Mouse (Mus musculus) liver, embryonic 16.5 days (tissue): Measurements from ENCODE around the gene Erich6b. TPM values are rescaled to one million over a fixed set of nuclear protein-coding genes. Genes with fewer than 3 reads are reported as not detected.

Experiments used
- ATAC-seq: fragments of 200-750 bp; cut with Nextera tagmentation; 2 replicates; pipeline ENCODE4 v1.8.0; 2017; ENCODE audit warnings: low read depth, mild to moderate bottlenecking, moderate number of reproducible peaks, moderate library complexity
- H3K27ac ChIP-seq: fragments of 300-500 bp; sonication (generic); 2 replicates; pipeline ENCODE4 v1.5.1; 2014; ENCODE audit warnings: mild to moderate bottlenecking, low read length
- H3K27me3 ChIP-seq: fragments of 300-500 bp; sonication (generic); 2 replicates; pipeline ENCODE4 v1.6.1; 2014; ENCODE audit warnings: low read depth, low read length, mixed read lengths; ENCODE audit not compliant: control insufficient read depth, insufficient read depth
- H3K36me3 ChIP-seq: fragments of 300-500 bp; sonication (generic); 2 replicates; pipeline ENCODE4 v1.6.1; 2014; ENCODE audit warnings: mild to moderate bottlenecking; ENCODE audit not compliant: control insufficient read depth, insufficient read depth
- H3K4me1 ChIP-seq: fragments of 300-500 bp; sonication (generic); 2 replicates; pipeline ENCODE4 v1.6.1; 2014; ENCODE audit warnings: low read depth, low read length, mixed read lengths; ENCODE audit not compliant: control insufficient read depth
- H3K4me2 ChIP-seq: fragments of 300-500 bp; sonication (generic); 2 replicates; pipeline ENCODE4 v1.6.1; 2014; ENCODE audit warnings: low read depth, low read length, mixed read lengths
- H3K4me3 ChIP-seq: fragments of 300-500 bp; sonication (generic); 2 replicates; pipeline ENCODE4 v1.5.1; 2014; ENCODE audit warnings: low read depth, mild to moderate bottlenecking, low read length
- H3K9ac ChIP-seq: fragments of 300-500 bp; sonication (generic); 2 replicates; pipeline ENCODE4 v1.6.1; 2014; ENCODE audit warnings: low read depth, low read length
- H3K9me3 ChIP-seq: fragments of 300-500 bp; sonication (generic); replicated peaks from 2 replicates; pipeline ENCODE4 v1.6.1; 2016; ENCODE audit warnings: low read length; ENCODE audit not compliant: control insufficient read depth
- WGBS: fragments of 180-500 bp; shearing (Covaris S2); extraction: QIAGEN DNeasy Blood & Tissue Kit; methylation state at CpG from one replicate; pipeline ENCODE4 v1.1.7; 2014; ENCODE audit not compliant: insufficient replicate concordance; 5-methylcytosine and 5-hydroxymethylcytosine counted together
- polyA plus RNA-seq: library from polyadenylated mRNA; unstranded; fragments of >200 nt; fragmentation: Nextera tagmentation; extraction: Ambion mirVana; gene quantifications from 2 replicates; pipeline ENCODE4 v1.2.1, GENCODE M21; 2015

Erich6b gene
- polyA plus RNA-seq, 1 experiment from 2014 or later = not detected

- H3K9ac ChIP-seq = no peak overlapping the region
- ATAC-seq = no peak
- H3K4me2 ChIP-seq = no peak overlapping the region
- H3K4me1 ChIP-seq = no peaks in the 10 kb centered on the region
- H3K4me3 ChIP-seq = no peak overlapping the region
- no peaks in the 10 kb centered on the region for H3K27me3 ChIP-seq
- WGBS = 61% methylated on average over 2 of the region's 2 CpGs
- H3K27ac ChIP-seq = no peak overlapping the region
- H3K9me3 ChIP-seq = no peaks in the 10 kb centered on the region
- H3K36me3 ChIP-seq = no peaks in the 10 kb centered on the region
Measured at GRCm38 (mm10) chr14:75640846-75641245, 1.2 kb upstream of the Erich6b start.

GRCm38 (mm10) chr14:75641369-75641768 is 690 bp upstream of the Erich6b start:
- no peak for ATAC-seq
- no peak overlapping the region for H3K4me3 ChIP-seq
- no peak overlapping the region for H3K4me2 ChIP-seq
- H3K9me3 ChIP-seq = no peaks in the 10 kb centered on the region
- H3K27ac ChIP-seq = no peak overlapping the region
- no peaks in the 10 kb centered on the region for H3K27me3 ChIP-seq
- H3K9ac ChIP-seq = no peak overlapping the region
- no peaks in the 10 kb centered on the region for H3K36me3 ChIP-seq
- WGBS = 59% methylated on average over 6 of the region's 6 CpGs
- no peaks in the 10 kb centered on the region for H3K4me1 ChIP-seq

GRCm38 (mm10) chr14:75645461-75645860 is 3.4 kb downstream of the Erich6b start:
- H3K36me3 ChIP-seq = no peaks in the 10 kb centered on the region
- H3K9ac ChIP-seq = no peak overlapping the region
- no peaks in the 10 kb centered on the region for H3K9me3 ChIP-seq
- ATAC-seq = no peak
- no peak overlapping the region for H3K4me2 ChIP-seq
- no peaks in the 10 kb centered on the region for H3K4me1 ChIP-seq
- H3K27me3 ChIP-seq = no peaks in the 10 kb centered on the region
- 69% methylated on average over 7 of the region's 7 CpGs for WGBS
- H3K4me3 ChIP-seq = no peak overlapping the region
- H3K27ac ChIP-seq = no peak overlapping the region

DNA sequence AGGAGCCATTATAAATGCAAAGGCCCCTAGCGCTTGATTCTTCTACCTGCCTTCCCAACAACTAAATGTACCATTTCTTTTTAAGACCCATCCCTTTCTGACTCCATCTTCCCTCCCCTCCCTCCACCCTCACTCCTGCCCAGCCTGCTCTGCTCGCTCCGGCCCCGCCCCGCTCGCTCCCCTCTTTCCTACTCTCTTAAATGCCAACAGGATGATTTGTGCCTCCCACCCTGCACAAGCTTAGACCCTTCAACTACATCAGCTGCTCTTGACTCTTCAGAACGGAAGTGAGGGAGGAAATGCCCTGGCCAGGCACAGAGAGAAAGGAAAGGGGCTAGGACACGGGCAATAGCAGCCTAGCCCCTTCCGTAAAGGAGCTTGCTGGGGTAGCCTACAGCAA is 4.0 kb downstream of the Erich6b start:
- Histone ChIP-seq H3K27me3 (no peaks in the 10 kb centered on the region), H3K27ac (no peak overlapping the region), H3K9ac (no peak overlapping the region), H3K36me3 (no peaks in the 10 kb centered on the region), H3K9me3 (no peaks in the 10 kb centered on the region), H3K4me3 (no peak overlapping the region), H3K4me2 (no peak overlapping the region), H3K4me1 (no peaks in the 10 kb centered on the region)
- ATAC-seq = no peak
- 36% methylated on average over 9 of the region's 9 CpGs for WGBS

DNA sequence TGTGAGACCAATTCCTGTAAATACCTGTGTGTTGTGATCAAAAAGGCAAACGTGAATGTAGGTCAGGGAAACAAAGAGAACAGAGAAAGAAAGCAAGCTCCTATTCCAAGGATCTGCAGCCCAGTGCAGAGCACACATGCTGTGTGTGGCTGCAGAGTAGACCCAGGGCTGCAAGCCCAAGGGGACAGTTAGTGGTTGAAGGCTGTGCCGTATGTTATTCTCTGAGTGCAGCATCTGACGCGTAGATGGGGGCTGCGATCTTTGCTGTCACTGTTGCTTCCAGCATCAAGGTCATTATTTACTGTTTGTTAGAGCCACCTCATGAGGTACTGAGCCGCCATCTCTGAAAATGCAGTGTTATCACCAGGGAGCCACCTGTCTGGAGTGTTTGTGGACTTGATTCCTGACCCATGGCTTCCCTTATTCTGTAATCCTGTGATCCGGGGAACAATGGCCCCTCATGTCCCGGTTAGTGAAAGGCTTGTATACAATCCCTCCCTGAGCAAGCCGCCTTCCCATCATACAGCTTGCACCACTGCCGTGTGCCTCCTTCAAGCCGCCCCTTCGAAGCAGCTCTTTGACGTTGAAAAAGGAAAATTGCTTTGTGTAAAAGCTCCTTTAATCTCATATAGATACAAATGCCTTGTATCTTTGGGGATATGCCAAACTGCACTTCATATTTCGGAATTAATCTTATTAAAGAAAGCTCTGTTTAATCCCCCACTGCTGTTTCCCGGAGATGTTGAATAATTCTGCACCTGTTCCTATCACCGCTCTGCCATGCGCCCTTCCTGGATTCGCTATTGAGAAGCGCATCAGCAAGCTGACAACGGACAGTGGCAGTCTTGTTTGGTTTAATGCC is 5.1 kb downstream of the Erich6b start:
- ATAC-seq = no peak
- H3K4me2 ChIP-seq = no peak overlapping the region
- H3K27ac ChIP-seq = no peak overlapping the region
- H3K9ac ChIP-seq = no peak overlapping the region
- no peaks in the 10 kb centered on the region for H3K27me3 ChIP-seq
- no peaks in the 10 kb centered on the region for H3K36me3 ChIP-seq
- H3K4me3 ChIP-seq = no peak overlapping the region
- H3K9me3 ChIP-seq = no peaks in the 10 kb centered on the region
- 67% methylated on average over 20 of the region's 20 CpGs for WGBS
- H3K4me1 ChIP-seq = no peaks in the 10 kb centered on the region

DNA sequence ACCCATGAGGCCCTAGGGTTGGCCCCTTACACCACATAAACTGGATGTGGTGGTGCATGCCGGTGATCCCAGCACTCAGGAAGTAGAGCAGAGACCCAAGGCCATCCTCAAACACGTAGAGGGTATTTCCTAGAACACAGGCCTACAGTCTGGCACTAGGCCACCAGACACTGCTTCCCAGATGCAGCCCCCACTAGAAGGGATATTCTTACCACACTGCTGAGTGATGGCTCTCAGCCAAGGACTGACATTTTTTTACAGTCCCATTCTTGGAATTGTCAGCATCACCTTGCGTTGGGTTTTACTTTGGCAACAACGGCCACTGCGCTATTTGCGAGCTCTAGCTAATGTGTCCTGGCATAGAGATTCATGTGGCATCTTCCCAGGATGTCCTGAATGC is 18.9 kb downstream of the Erich6b start:
- no peaks in the 10 kb centered on the region for H3K27me3 ChIP-seq
- no peak overlapping the region for H3K4me3 ChIP-seq
- no peaks in the 10 kb centered on the region for H3K4me1 ChIP-seq
- H3K36me3 ChIP-seq = no peaks in the 10 kb centered on the region
- no peak for ATAC-seq
- H3K9me3 ChIP-seq = no peaks in the 10 kb centered on the region
- 76% methylated on average over 6 of the region's 6 CpGs for WGBS
- no peak overlapping the region for H3K9ac ChIP-seq
- no peak overlapping the region for H3K27ac ChIP-seq
- H3K4me2 ChIP-seq = no peak overlapping the region

DNA sequence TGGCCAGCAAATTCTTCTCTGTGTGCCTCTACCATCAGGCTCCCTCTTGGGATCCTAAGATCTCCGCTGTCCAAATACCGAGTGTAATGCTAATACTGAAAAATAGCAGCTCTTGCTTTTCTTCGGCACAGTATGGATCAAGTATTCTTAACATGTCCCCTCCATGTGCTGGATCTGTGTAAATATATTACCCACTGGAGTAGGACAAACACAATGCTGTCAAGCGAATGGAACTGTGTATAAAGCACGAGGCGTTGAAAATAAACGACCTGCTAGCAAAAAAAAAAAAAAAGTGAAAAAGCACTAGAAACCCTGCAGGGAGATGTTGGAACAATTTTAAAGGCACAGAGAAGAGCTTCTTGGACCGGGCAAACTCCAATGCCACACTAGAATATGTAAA is 19.5 kb downstream of the Erich6b start:
- Histone ChIP-seq H3K27ac (no peak overlapping the region), H3K4me3 (no peak overlapping the region), H3K4me2 (no peak overlapping the region), H3K4me1 (no peaks in the 10 kb centered on the region), H3K27me3 (no peaks in the 10 kb centered on the region), H3K9me3 (no peaks in the 10 kb centered on the region), H3K9ac (no peak overlapping the region), H3K36me3 (no peaks in the 10 kb centered on the region)
- no peak for ATAC-seq
- 70% methylated on average over 8 of the region's 8 CpGs for WGBS

DNA sequence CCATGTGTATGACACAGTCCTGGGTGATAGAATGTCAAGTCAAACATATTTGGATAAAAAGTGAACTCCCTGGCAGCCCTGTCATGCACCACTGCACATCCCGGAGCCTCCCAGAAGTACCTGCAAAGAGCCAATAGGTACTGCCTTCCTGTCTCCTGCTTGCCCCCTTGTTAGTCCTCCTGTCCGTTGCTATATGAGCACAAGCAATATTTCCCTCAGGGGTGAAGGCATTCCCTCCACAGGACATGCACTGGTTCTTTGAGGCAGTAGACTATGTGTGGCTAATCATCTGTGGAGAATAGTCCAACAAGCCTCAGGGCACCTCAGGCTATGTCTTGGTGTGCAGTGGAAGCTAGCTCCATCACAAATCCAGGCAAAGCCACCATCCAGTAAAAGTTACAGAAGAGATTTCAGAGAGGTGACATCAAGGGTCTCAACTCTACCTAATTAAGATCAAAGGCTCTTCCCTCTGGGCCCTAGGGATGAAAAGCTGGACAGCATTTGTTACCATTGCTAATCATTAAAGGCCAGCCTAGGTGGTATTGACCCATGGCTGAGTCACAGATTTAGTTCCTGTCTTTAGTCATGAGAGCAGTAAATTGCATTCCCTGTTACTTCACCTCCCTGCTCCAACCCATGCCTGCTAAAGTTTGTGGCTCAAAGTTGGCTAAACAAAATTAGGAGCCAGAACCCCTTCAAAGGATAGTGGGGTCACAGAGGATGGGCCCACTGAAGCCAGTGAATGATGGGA is 23.5 kb downstream of the Erich6b start:
- no peaks in the 10 kb centered on the region for H3K27me3 ChIP-seq
- no peaks in the 10 kb centered on the region for H3K36me3 ChIP-seq
- H3K9me3 ChIP-seq = 0 out of 2 replicates have a peak, but pooled peaks cover 2% of the 10 kb centered on the region
- no peaks in the 10 kb centered on the region for H3K4me1 ChIP-seq
- no peak overlapping the region for H3K27ac ChIP-seq
- 65% methylated on average over 2 of the region's 2 CpGs for WGBS
- H3K4me2 ChIP-seq = no peak overlapping the region
- ATAC-seq = no peak
- H3K9ac ChIP-seq = no peak overlapping the region
- no peak overlapping the region for H3K4me3 ChIP-seq

- Histone ChIP-seq H3K27me3 (no peaks in the 10 kb centered on the region), H3K4me2 (no peak overlapping the region), H3K4me1 (no peaks in the 10 kb centered on the region), H3K27ac (no peak overlapping the region), H3K9ac (no peak overlapping the region), H3K9me3 (0 out of 2 replicates have a peak, but pooled peaks cover 2% of the 10 kb centered on the region), H3K36me3 (no peaks in the 10 kb centered on the region), H3K4me3 (no peak overlapping the region)
- 60% methylated on average over 1 of the region's 1 CpGs for WGBS
- 0 out of 2 replicates have a peak, but pooled peaks have one; percentile 27 for ATAC-seq
Measured at GRCm38 (mm10) chr14:75669085-75669645, 27.1 kb downstream of the Erich6b start.
